Mouse (Mus musculus): Measurements from ENCODE around the gene Gm14139. TPM values are rescaled to one million over a fixed set of nuclear protein-coding genes. Genes with fewer than 3 reads are reported as not detected.

Gm14139 gene
- polyA plus RNA-seq (2017; shearing (Covaris generic)) = not detected

DNA sequence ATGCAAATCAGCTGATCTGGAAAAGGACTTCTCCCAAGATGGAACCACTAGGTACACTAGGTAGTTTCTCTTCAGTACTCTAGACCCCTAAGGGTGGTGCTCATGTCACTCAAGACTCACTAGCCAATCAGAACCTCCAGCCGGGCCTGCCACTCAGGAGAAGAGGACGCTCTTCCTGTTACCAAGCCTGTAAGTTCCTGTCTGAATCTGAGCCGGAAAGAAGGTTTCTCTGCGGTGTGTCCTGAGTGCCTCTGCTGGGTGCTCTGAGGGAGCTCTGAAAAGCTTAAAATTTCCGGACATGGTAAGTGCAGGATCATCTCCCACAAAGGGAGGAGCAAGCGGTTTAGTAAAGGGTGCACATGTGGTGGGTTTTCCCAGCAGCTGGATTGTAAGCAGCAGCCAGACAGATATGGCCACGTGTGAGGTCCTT is at the start of gene Gm14139:
Gm14139 (plus strand) TSS at position 186 of the 430 bp plus-strand sequence.

GRCm38 (mm10) chr2:150136435-150136897 is 45.1 kb upstream of the Gm14139 start, which contains the start of gene Zfp120:
Gene Zfp120, minus strand, starts transcription at chr2:150136708.

GRCm38 (mm10) chr2:150179579-150179978 is 2.0 kb upstream of the Gm14139 start, which contains the start of gene Gm10770:
Gene Gm10770, minus strand, starts transcription at chr2:150179679.

DNA sequence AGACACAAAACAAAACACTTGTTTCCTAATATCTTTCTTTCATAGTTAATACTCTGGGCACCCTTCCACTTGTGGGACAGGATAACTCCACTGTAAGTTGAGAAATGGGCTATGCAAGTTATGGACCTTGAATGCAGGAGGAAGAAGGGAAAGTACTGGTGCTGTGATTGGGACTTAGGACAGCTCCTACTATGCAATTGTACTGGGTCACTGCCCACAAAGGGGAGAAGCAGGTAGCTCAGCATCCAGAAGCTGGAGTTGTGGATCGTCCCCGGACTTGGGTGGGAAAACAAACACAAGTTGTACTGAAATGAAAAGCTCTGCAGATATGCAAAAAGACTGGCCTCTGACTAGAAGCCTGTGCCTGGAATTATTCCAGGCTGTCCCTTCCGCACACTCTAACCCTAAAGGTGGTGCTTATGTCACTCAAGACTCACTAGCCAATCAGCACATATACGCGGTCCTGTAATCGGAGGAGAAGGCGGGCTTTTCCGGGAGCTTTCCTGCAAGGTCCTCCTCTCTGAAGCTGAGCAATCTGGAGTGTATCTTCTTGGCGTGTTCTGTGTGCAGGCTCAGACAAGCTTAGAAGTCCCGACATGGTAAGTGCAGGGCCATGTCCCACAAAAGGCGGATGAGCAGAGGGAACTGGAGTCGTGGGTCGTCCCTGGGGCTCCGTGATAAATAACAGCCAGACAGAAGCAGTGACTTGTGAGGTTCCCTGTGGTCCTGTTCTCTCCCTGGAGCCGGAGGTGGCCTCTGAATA is 36.2 kb downstream of the Gm14139 start, which contains the start of gene Zfp937:
Zfp937 (plus strand) TSS at position 474 of the 763 bp plus-strand sequence.

Other genes starting within 250 kb of the Gm14139 start
- gene Zfp120, start 45.0 kb upstream of the Gm14139 start, polyA plus RNA-seq (2017; shearing (Covaris generic)) = 11.6 TPM
- not detected for gene Gm10770, start 2.1 kb upstream of the Gm14139 start, polyA plus RNA-seq (2017; shearing (Covaris generic))
- gene Zfp937, start 36.3 kb downstream of the Gm14139 start, polyA plus RNA-seq (2017; shearing (Covaris generic)) = 1.6 TPM
- 4.9 TPM for gene Gm21994, start 73.8 kb downstream of the Gm14139 start, polyA plus RNA-seq (2017; shearing (Covaris generic))
- gene Gm14124, start 75.8 kb downstream of the Gm14139 start, polyA plus RNA-seq (2017; shearing (Covaris generic)) = not detected
- gene Gm10130, start 141.9 kb downstream of the Gm14139 start, polyA plus RNA-seq (2017; shearing (Covaris generic)) = 3.2 TPM
- gene 3300002I08Rik, start 181.0 kb downstream of the Gm14139 start, polyA plus RNA-seq (2017; shearing (Covaris generic)) = 1.8 TPM